Mouse (Mus musculus) urinary bladder, postnatal 4 days (tissue): ENCODE measurements around the gene Glyatl3.

Source experiments
- DNase-seq, 2 experiments: peaks; one replicate each; pipeline ENCODE4 v3.0.0; 2021 to 2022; ENCODE audit warnings: low spot score in 2 of 2

The Glyatl3 gene

DNA sequence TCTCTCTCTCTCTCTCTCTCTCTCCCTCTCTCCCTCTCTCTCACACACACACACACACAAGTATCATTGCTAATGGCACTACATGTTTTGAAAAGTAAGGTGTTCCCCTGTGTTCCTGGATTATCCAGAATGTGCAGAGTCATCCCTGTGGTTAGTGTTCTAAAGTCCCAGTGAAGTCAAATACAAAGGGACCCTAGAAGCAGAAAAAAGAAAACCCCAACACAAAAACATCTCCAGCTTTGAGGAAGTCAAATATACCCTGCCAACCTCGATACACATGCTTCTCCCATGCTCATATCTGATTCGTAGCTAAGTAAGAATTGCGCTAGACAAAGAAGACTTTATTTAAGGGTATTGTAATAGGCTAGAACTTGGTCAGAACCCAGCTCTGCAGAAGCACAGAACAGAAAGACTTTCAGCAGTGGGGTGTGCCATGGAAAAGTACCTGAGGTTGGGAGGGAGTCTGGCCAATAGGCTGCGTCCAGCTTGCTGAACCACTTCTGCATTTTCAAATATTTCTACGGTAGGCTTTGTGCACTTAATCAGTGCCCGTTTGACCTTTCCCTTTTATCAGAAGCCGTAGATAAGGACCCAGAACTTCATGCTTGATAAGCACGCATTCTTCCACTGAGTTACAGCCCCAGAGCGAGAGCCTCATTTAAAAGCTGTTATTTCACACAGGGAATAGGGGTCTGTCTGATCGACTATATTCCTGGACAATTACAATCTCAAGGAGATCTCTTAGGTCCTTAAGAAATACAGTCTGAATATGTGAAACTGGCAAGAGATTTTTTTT, 45.0 kb downstream of the Glyatl3 start:
- no peak for DNase-seq

DNA sequence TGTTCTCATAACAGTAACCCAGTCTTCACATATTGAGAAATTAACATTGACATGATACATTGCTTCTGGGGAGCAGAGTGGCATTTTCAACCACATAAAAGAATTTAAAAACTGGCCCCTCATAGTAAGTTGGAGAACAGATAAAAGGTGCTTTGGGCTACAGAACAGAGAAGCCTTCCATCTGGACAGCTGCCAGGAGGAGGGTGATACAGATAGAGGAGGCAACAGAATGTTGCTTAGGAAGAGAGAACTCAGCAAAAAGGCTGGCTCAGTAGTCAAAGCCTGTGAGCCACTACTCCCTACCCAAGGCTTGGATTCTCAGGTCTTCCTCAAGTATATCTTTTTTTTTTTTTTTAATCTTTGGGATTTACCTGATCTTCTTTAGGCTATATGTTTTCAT, 59.1 kb downstream of the Glyatl3 start:
- DNase-seq = no peak
